Mouse (Mus musculus): ENCODE measurements at regions not wholly inside any gene's neighbourhood (a gene's known extent, or its start where the extent isn't known, plus 50 kb on each side); places are given as distances from the start of the nearest gene placed in this dataset.

- no peak for TF ChIP-seq EP300 (IDR thresholded peaks at IDR 0.05; ENCODE audit: low read depth)
- no peak for TF ChIP-seq CTCF (IDR thresholded peaks at IDR 0.05; ENCODE audit: low read depth)
Measured at GRCm38 (mm10) chr4:87708981-87709645, 324.1 kb downstream of the Mllt3 start.

Data from liver, postnatal 0 days (tissue).